Mouse (Mus musculus) right cerebral cortex, postnatal 25 days (tissue): ENCODE results near the gene Tanc2.

ENCODE experiments used
- DNase-seq: peaks from one replicate; pipeline ENCODE4 v3.0.0; 2022

Gene Tanc2

DNA sequence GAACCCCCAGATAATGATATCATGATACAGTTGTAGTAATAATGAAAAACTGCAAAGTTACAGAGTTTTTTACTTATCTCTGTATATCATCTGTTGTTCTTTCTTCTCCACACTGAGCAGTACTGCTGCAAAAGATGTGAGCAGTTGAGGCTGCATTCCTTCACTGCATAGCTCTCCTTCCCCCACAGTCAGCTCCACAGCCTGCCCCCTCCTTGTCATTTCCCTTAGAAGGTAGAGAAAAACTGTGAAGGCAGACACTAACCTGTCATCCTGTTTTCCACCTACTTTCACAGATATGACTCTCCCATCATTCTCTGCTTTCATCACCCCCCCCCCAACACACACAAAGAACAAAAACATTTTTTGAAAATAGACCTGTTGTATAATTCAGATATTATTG lies 248.2 kb downstream of the Tanc2 start:
- no peak for DNase-seq

DNA sequence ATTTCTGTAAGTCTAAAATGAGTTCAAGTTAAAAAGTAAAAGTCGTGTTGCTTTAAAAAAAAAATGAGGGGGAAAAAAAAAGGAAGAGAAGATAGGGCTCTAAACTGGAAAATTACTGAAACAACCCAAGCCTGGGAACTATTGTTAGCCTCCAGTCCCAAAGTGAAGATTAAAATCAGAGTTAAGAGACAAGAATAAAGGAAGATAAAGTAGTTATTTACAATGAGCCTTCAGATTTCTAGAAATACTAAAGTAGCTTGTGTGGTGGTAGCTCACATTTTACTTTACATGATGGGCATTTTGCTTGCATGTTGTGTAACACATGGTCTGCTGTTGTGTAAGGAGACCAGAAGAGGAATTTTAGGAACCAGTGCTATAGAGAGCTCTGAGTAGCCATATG lies 256.1 kb downstream of the Tanc2 start:
- DNase-seq = no peak

DNA sequence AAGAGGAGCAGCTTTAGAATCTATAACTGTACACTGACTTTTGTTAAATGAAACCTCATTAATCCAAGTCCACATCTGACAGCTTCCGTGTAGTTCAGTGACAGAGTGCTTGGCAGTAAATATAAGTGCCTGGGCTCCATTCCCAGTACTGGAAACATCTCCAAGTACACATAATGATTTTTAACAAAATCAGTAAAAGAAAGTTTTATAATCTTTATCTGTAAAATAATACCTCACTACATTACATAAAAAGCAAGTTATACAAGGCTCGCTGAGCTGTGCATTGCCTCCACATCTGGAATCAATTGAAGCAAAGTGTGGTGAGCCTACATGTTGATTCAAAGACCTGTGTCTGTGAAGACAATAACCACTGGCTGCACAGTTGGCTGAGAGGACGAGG lies 265.7 kb downstream of the Tanc2 start:
- no peak for DNase-seq

DNA sequence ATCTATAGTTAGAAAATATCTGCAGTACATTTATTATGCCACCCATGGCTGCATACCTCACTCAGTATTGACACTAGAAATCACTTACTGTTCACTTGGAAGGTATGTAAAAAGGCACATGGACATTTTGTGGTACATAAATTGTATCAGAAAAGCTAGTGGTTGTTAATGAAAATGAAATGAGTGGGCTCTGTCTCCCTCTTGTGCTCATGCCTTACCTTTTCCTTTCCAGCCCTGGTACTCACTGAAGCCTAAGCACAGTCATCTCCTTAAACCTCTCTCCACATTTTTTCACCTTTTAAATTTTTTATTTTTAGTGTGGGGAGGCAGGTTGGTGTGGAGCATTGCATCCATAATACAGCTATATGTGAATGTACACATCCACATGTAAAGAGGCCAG lies 268.3 kb downstream of the Tanc2 start:
- DNase-seq = no peak

DNA sequence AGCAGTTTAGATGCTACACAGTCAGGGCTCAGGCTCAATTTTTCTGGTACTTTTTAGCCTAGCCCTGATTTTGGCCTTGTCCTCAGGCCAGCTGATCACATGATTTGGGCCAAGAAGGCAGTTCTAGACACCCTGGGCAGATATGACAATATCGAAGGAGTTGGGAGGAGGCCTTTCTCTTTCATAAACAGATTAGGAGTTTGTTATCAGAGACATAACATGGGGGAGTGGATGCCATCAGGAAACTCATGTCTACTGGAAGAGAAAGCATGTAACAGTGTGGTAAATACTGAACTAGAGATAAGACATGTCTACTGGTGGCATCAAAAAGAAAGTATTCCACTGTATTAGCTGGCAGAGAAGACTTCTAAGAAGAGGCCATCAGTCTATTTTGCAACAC lies 295.8 kb downstream of the Tanc2 start:
- DNase-seq = no peak

DNA sequence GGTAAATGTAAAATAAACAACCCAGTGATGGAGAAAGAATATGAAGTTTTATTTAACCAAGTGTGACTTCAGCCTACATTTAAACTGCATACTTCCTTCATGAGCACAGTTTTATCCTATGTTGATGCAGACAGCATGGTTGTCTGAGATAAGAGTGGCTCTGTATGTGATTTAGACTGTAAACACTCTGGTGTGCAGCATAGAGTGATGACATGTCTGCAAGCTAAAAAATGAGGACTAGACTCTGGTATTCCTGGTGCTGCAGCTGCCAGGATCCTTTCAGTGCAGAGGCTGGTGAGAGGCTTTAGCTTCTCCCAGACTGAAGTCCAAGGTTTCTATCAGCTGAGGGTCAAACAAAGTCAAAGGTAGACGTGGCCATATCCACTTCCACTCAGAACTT lies 297.5 kb downstream of the Tanc2 start:
- no peak for DNase-seq

DNA sequence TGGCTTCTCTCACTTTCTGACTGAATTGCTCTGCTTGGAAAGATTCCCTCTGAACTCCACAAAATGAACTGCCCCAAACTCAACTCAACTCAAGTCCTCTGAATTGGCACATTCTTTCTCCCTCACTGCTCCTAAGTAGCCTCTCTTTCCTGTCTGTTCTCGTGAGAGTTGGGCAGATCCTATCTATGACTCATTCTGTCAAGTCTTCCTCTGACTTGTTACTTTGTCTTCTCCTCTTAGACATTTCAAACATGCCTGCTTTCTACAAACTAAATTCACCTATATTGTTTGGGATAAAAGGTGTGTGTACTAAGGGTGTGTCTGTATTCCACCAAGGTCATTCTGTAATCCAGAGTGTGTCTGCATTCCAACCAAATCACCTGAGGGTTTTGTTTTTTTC lies 309.4 kb downstream of the Tanc2 start:
- DNase-seq = no peak

DNA sequence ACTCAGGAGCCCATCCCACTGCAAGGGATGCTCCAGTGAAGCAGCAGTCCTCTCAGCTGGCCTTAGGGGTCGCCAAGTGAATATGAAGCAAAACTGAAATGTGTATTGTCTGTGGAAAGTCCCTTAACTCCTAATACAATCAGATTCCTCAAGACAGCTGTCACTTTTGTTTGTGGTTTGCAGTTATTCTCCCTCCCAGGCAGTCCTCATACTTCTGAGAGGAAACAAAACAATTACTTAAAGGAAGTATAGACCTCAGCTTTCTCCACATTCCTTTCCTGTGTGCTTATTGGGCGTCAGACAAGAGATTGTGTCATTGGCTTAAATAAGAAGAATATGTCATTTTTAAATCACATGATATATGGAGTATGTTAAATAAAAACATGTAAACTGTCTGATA lies 311.7 kb downstream of the Tanc2 start:
- no peak for DNase-seq

DNA sequence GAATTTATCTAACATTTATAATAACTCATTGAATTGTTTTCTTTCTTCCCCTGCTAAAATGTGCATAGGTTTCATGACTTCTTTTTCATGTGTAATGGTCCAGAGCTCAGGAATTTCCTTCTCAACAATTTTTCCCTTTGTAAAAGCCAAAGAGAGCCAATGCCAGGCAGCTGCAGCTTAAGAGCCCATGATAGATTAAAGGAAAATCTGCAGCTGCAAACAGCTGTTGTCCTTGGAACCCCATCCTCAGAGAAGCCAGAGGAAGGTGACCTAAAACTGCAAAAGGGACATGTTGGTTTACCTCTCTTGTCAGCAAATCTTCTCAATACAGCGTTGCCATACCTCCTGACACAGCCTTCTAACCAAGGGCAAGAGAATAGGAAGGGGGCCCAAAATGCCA lies 313.2 kb downstream of the Tanc2 start:
- no peak for DNase-seq

DNA sequence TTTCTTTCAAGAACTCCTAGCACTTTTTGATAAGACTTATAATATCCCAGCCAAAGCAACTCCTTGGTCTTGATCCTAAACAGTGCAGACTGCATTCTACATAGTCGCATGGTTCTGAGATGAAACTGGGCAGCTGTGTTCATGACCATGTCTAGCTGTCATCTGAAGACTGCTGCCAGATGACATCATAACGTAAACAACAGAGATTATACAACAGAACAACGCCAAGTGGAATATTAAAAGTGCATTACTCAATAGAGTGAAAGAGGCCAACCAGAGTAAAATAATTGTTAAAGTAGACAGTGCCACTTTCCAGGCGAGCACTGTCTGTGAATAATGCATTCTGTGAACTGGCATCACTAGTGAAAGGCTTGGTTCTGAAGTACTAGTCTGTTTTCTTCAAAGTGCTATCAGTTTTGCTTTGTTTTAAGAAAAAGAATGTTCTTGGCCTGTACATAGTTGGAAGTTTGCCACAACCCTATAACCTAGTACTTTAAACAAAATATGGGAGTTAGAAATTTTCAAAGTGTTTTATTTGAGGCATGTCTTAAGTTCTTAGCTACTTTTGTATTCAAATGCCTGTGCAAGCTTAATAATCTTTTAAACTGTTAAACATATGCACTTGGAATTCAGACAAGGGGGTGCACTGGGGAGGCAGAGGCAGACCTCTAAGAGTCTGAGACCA lies 315.9 kb downstream of the Tanc2 start:
- DNase-seq = no peak

DNA sequence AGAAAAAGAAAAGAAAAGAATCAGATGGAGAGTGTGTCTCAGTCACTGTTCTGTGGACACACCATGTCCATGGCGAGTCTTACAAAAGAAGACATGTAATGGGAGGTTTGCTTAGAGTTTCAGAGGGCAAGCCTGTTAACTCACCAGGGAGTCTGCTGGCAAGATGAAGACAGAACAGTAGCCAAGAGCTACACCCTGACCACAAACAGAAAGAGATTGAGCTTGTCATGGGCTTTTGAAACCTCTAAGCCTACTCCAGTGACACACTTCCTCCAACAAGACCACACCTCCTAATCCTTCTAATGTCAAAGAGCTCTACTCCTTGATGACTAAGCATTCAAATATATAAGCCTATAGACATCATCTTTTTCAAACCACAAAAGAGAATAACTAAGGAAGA lies 317.6 kb downstream of the Tanc2 start:
- no peak for DNase-seq

DNA sequence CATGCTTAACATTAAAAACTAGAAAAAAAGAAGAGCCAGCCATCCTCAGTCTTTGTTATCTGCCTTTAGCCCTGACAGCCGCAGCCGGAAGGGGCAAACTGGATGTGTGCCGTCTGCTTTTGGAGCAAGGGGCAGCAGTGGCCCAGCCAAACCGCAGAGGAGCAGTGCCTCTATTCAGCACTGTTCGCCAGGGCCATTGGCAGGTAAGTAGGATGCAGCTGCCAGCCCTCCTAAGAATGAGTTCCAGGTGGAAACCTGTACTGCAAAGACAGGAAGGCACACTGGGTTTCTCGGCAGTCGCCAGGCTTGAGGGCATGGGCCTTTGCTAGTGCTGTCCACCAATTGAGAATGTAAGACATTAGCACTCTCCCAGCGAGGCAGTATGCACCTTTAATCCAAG lies 319.1 kb downstream of the Tanc2 start:
- no peak for DNase-seq

DNA sequence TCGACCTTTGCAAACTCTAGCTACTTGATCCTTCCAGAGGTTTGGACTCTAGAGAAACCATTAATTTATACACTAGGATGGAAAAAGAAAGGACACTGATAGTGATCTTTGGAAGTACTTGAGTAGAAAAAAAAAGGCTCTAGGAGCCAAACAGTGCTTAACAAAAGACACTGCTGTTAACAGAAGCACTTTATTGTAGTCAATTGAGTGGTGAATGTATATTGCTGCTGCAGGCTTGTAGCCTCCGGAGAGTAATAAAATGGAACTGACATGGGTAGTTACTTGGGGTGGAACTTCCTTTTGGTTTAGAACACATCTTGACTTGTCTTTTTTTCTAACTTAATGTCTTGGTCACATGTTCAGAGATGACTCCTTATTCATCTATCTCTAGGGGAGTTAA lies 319.8 kb downstream of the Tanc2 start:
- DNase-seq = no peak

DNA sequence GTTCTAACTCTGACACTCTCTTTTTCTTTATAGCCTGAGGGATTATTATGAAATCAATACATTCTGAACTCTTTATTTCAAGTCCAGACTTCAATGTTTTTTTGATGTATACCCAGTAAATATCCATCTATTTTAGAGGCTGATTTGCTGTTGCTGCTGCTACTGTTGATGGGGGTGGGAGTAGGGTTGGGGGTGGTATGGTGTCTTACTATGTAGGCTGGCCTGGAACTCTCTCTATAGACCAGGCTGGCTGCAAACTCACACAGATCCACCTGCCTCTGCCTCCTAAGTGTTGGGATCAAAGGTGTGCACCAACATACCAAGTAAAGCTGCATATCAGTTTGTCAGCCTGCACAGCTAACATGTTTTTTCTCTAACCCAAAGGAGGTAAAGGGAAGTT lies 321.4 kb downstream of the Tanc2 start:
- no peak for DNase-seq

DNA sequence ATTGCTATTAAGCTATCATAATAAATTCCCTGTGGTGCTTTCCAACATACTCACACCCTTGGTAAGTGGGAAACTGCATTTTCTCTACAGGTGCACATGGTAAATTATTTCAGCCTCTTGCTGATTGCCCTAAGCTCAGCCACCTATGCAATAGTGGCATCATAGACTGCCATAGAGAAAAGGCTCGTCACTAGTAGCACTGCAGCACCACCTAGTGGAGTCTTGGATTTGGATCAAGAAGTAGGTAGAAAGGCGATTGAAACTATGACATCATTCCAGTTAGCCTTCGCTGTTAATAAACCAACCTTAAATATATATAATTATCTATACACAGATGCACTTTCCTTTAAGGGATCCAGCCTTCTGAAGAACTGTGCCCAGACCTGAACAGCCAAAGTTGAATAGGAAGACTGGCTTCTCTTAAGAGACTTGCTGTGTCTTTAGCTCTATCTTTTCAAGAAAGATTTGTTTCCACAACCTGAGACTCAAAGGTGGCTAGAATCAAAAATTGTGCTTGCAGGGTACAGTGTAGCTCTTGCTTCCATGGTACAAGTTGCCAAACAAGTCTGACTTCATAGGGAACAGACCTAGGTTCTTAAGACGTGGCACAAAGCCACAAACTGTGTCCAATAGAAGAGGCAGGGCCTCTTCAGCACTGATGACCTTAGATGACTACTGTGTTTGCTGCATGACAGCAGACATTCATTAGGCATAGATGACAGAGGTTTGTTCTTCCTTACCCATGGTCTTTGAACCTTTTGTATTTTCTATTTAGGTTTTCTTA lies 322.0 kb downstream of the Tanc2 start:
- DNase-seq = peak; percentile 50

DNA sequence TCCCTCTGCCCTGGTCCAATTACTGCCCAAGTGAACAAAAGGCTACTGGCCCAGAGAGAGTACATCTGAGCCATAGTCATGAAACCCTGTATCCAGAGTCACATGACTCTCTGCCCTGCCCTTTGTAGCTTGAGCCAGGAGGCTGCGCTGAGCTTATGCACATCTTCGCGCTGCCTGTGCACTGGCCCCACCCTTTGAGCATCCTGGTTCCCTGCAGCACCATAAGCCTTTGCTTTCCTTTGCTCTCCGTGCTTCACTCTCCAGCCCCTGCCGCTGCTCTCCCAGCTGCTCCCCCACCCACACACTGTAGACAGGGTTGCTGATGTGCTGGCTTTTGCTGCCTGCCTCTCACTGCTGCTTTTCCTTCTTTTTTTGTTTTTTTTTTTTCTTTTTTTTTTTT lies 323.8 kb downstream of the Tanc2 start:
- DNase-seq = no peak

DNA sequence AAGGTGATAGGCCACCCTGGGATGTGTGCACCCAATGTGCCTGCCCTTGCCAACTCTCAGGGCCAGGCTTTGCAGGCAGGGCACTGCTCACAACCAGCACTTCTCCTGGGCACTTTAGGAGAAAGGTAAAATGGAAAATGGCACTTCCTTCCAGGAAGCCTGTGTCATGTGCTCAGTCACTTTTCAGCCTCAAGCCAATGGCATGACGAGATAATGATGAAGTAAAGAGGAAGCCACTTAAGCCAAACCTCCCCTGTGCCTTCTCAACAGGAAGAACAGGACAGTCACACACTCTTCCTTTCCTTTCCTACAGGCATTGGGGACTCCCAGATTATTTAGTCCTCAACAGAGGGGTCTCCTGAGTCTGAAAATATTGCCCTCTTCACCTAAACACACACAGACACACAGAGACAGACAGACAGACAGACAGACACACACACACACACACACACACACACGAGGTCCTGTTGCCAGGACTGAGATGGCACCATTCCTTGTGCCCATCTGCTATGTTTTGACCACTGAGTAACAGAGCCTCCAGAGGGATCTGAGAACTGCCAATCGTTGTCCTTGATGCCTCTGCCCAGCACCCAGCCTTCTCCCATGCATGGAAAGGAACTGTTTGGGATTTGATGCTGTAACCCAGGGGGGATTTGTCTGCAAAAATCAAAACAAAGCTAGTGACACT lies 330.5 kb downstream of the Tanc2 start:
- no peak for DNase-seq

DNA sequence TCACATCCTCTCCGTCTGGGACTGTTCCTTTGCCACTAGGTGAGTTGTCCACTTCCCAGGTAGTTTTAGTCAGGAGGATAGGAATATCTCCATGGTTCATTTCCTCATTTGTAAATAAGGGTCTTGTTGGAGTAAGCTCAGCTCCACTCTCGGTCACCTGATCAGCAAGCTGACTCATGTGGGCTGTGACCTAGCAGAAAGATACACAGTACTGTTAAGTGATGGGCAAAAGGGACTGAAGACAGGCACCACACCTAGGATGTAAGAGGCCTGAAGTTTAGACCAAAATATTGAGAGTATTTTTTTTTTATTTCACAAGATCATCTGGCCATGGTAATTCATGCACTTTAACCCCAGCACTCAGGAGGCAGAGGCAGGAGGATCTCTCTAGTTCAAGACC lies 331.1 kb downstream of the Tanc2 start:
- no peak for DNase-seq

DNA sequence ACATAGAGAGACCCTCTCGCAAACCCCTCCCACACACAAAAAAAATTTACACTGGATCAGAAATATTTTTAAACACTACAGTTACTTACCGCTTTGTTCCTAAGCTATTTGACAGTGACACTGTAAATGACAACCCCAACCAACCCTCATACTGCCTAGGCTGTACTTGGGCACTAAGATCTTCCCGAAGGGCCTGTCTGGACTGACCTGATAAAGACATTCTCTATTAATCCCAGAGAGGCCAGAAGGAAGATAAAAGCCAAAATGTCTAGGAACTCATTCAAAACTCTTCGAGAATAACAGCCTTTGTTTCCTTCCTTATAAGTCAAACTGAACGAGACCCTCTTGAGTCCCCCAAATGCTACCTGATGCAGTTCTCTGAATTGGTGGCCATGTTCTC lies 331.5 kb downstream of the Tanc2 start:
- DNase-seq = no peak

DNA sequence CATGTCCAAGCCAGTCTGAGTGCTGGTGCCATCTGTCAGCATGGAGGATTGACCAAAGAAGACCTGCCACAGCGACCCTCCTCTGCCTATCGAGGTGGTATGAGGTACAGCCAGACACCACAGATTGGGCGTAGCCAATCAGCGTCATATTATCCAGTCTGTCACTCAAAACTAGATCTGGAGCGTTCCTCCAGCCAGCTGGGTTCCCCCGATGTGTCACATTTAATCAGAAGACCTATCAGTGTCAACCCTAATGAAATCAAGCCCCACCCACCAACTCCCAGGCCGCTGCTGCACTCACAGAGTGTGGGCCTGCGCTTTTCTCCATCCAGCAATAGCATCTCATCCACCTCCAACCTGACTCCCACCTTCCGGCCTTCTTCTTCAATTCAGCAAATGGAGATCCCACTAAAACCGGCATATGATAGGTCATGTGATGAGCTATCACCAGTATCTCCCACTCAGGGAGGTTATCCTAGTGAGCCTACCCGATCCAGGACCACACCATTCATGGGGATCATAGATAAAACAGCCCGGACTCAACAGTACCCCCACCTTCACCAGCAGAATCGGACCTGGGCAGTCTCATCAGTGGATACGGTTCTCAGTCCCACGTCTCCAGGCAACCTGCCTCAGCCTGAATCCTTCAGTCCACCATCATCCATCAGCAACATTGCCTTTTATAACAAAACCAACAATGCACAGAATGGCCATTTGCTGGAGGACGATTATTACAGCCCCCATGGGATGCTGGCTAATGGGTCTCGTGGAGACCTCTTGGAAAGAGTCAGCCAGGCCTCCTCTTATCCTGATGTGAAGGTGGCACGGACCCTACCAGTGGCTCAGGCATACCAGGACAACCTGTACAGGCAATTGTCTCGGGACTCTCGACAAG lies 333.2 kb downstream of the Tanc2 start:
- no peak for DNase-seq

DNA sequence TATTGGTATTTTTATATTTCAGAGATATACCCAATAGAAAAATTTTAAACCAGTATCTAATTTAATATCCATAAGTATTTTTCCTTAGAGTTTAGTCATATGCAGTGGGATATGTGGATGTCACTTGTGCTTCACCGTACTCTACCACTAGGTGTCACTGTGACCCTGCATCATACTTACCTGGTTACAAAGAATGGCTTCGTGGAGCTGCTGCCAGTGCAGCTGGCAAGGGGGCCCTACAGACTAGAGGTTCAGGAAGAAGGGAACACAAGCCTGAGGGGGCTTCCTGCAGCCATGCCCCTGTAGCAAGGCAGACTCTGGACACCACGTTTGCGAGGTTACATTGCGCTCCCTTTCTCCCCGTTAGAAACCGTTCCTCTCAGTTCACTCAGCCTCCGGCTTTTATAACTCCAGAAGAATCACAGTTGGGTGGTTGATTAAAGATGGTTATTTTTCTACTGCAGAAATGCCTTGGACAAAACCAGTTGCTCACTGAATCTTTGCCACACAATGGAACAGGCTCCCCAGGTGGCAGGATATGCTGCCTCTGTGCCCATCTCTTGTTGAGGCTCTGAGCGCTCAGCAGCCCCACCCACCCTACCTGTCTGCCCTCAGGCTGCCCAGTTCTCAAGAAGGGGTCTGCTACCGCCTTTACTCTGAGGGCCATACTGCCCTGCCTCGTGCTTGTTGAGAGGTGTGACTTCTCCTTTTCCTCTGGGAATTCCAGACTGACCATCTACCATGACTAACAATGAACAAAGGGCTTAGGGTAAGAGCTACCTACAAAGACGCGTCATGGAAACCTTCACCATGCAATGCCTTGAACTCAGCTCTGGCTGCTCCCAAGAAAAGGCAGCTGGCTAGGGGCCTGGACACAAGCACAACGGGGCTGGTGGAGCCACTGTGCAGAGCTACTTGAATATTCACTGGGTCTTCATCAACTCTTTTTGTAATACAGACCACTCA lies 337.6 kb downstream of the Tanc2 start:
- peak; percentile 56 for DNase-seq

DNA sequence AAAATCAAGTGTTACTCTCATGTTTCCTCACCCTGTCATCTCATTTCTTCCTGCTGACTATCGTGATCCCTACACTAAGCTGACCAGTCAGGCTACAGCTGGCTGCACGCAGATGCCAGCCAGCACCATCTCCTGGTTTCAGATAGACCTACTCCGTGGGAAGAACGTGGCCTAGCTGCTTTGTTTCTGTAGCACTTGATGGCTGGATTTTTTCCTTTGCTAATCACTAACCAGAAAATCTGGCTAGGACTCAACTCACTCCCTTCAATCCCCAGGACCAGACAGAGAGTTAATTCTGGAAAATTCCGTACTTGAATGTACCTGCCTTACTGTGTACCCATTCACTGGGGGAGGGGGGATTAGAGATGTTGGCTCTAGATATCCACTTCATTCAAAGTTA lies 338.4 kb downstream of the Tanc2 start:
- no peak for DNase-seq
